Mouse (Mus musculus): Measurements from ENCODE around the gene Trmt1. TPM values are rescaled to one million over a fixed set of nuclear protein-coding genes. Genes with fewer than 3 reads are reported as not detected.
A peak's percentile ranks its signal among the peaks of the same experiment; 100 is the strongest.

Trmt1 gene
- total RNA-seq, 1 experiment = 260 TPM

GRCm38 (mm10) chr8:84707267-84707883 is 21.3 kb downstream of the Trmt1 start:
- Histone ChIP-seq H3K36me3 (ENCODE audit: control insufficient read depth, insufficient read depth, low read length, poor library complexity, severe bottlenecking) (no peaks in the 10 kb centered on the region), H3K4me1 (ENCODE audit: control insufficient read depth in 2 of 2, insufficient read depth in 2 of 2, low read length in 2 of 2, poor library complexity in 1 of 2) (peaks cover 1 to 35% of the 10 kb centered on the region in 2 experiments; a peak in 2 of 4 replicates), H3K9me3 (ENCODE audit: control insufficient read depth, insufficient read depth, low read depth, low read length) (no peaks in the 10 kb centered on the region), H3K4me3 (ENCODE audit: insufficient read depth in 1 of 2, low read depth in 1 of 2, low read length in 2 of 2, poor library complexity in 1 of 2, severe bottlenecking in 1 of 2) (peak overlapping the region; percentile 45 to 47), H3K9ac (ENCODE audit: insufficient read depth, low read depth, low read length, poor library complexity, severe bottlenecking) (no peak overlapping the region), H3K27ac (ENCODE audit: insufficient read depth, low read depth, low read length, poor library complexity, severe bottlenecking) (no peak overlapping the region)
- no peak for TF ChIP-seq CHD2 (IDR thresholded peaks at IDR 0.05; ENCODE audit: low read depth, low read length)
- TF ChIP-seq ZC3H11A (IDR thresholded peaks at IDR 0.05; ENCODE audit: borderline replicate concordance, low read depth, low read length) = no peak
- no peak for TF ChIP-seq ZNF384 (IDR thresholded peaks at IDR 0.05; ENCODE audit: low read depth, low read length)
- TF ChIP-seq HCFC1 (IDR thresholded peaks at IDR 0.05; ENCODE audit: borderline replicate concordance, insufficient read depth, low read length) = no peak
- TF ChIP-seq MAFK (IDR thresholded peaks at IDR 0.05; ENCODE audit: insufficient read depth, low read depth, low read length) = no peak
- DNase-seq (ENCODE audit: low read depth, low spot score) = no peak
- in situ Hi-C loops (cut with MboI; ENCODE audit: low sequenced_read_pairs in 2 of 2, unreplicated experiment in 2 of 2) = loop anchor here in 1 of 2 experiments (10.0 kb wide), 2 partner anchors 67 to 107 kb away; no protein-coding TSS in a partner anchor

- Histone ChIP-seq H3K9ac (ENCODE audit: insufficient read depth, low read depth, low read length, poor library complexity, severe bottlenecking) (no peak overlapping the region), H3K4me1 (ENCODE audit: control insufficient read depth in 2 of 2, insufficient read depth in 2 of 2, low read length in 2 of 2, poor library complexity in 1 of 2) (peaks cover 1 to 36% of the 10 kb centered on the region in 2 experiments; a peak in 2 of 4 replicates), H3K9me3 (ENCODE audit: control insufficient read depth, insufficient read depth, low read depth, low read length) (no peaks in the 10 kb centered on the region), H3K36me3 (ENCODE audit: control insufficient read depth, insufficient read depth, low read length, poor library complexity, severe bottlenecking) (no peaks in the 10 kb centered on the region), H3K27ac (ENCODE audit: insufficient read depth, low read depth, low read length, poor library complexity, severe bottlenecking) (no peak overlapping the region), H3K4me3 (ENCODE audit: insufficient read depth in 1 of 2, low read depth in 1 of 2, low read length in 2 of 2, poor library complexity in 1 of 2, severe bottlenecking in 1 of 2) (peak overlapping the region; percentile 45 to 47; a peak in 3 of 4 replicates)
- no peak for DNase-seq (ENCODE audit: low read depth, low spot score)
- TF ChIP-seq CHD2 (IDR thresholded peaks at IDR 0.05; ENCODE audit: low read depth, low read length) (no peak), HCFC1 (IDR thresholded peaks at IDR 0.05; ENCODE audit: borderline replicate concordance, insufficient read depth, low read length) (no peak), ZC3H11A (IDR thresholded peaks at IDR 0.05; ENCODE audit: borderline replicate concordance, low read depth, low read length) (no peak), ZNF384 (IDR thresholded peaks at IDR 0.05; ENCODE audit: low read depth, low read length) (no peak), MAFK (IDR thresholded peaks at IDR 0.05; ENCODE audit: insufficient read depth, low read depth, low read length) (no peak)
- in situ Hi-C loops (cut with MboI; ENCODE audit: low sequenced_read_pairs in 2 of 2, unreplicated experiment in 2 of 2) = loop anchor here in 1 of 2 experiments (10.0 kb wide), 2 partner anchors 67 to 107 kb away; no protein-coding TSS in a partner anchor
Measured at GRCm38 (mm10) chr8:84708071-84708541, 22.0 kb downstream of the Trmt1 start.

GRCm38 (mm10) chr8:84708774-84709475 is 22.8 kb downstream of the Trmt1 start:
- Histone ChIP-seq H3K36me3 (ENCODE audit: control insufficient read depth, insufficient read depth, low read length, poor library complexity, severe bottlenecking) (no peaks in the 10 kb centered on the region), H3K4me1 (ENCODE audit: control insufficient read depth in 2 of 2, insufficient read depth in 2 of 2, low read length in 2 of 2, poor library complexity in 1 of 2) (peaks cover 1 to 35% of the 10 kb centered on the region in 2 experiments; a peak in 2 of 4 replicates), H3K9ac (ENCODE audit: insufficient read depth, low read depth, low read length, poor library complexity, severe bottlenecking) (no peak overlapping the region), H3K4me3 (ENCODE audit: insufficient read depth in 1 of 2, low read depth in 1 of 2, low read length in 2 of 2, poor library complexity in 1 of 2, severe bottlenecking in 1 of 2) (no peak overlapping the region), H3K9me3 (ENCODE audit: control insufficient read depth, insufficient read depth, low read depth, low read length) (no peaks in the 10 kb centered on the region), H3K27ac (ENCODE audit: insufficient read depth, low read depth, low read length, poor library complexity, severe bottlenecking) (no peak overlapping the region)
- TF ChIP-seq MAFK (IDR thresholded peaks at IDR 0.05; ENCODE audit: insufficient read depth, low read depth, low read length) (no peak), ZC3H11A (IDR thresholded peaks at IDR 0.05; ENCODE audit: borderline replicate concordance, low read depth, low read length) (peak; percentile 81; the same call in 1 of the 2 replicates), ZNF384 (IDR thresholded peaks at IDR 0.05; ENCODE audit: low read depth, low read length) (0 out of 2 replicates have a peak, but pooled peaks have one; percentile 13)
- DNase-seq (ENCODE audit: low read depth, low spot score) = peak; percentile 87
- in situ Hi-C loops (cut with MboI; ENCODE audit: low sequenced_read_pairs in 2 of 2, unreplicated experiment in 2 of 2) = loop anchor here in 1 of 2 experiments (10.0 kb wide), 2 partner anchors 66 to 106 kb away; no protein-coding TSS in a partner anchor

GRCm38 (mm10) chr8:84709931-84710330 is 23.8 kb downstream of the Trmt1 start:
- no peak for DNase-seq (ENCODE audit: low read depth, low spot score)
- TF ChIP-seq CHD2 (IDR thresholded peaks at IDR 0.05; ENCODE audit: low read depth, low read length) (no peak), MAFK (IDR thresholded peaks at IDR 0.05; ENCODE audit: insufficient read depth, low read depth, low read length) (no peak), ZC3H11A (IDR thresholded peaks at IDR 0.05; ENCODE audit: borderline replicate concordance, low read depth, low read length) (no peak), HCFC1 (IDR thresholded peaks at IDR 0.05; ENCODE audit: borderline replicate concordance, insufficient read depth, low read length) (no peak), ZNF384 (IDR thresholded peaks at IDR 0.05; ENCODE audit: low read depth, low read length) (no peak)
- no peak overlapping the region for H3K9ac ChIP-seq (ENCODE audit: insufficient read depth, low read depth, low read length, poor library complexity, severe bottlenecking)
- H3K36me3 ChIP-seq (ENCODE audit: control insufficient read depth, insufficient read depth, low read length, poor library complexity, severe bottlenecking) = no peaks in the 10 kb centered on the region
- in situ Hi-C loops (cut with MboI; ENCODE audit: low sequenced_read_pairs in 2 of 2, unreplicated experiment in 2 of 2) = loop anchor here in 1 of 2 experiments (10.0 kb wide), 2 partner anchors 65 to 105 kb away; no protein-coding TSS in a partner anchor
- no peak overlapping the region for H3K27ac ChIP-seq (ENCODE audit: insufficient read depth, low read depth, low read length, poor library complexity, severe bottlenecking)
- H3K9me3 ChIP-seq (ENCODE audit: control insufficient read depth, insufficient read depth, low read depth, low read length) = no peaks in the 10 kb centered on the region
- peaks cover 1 to 35% of the 10 kb centered on the region in 2 experiments; a peak in 2 of 4 replicates for H3K4me1 ChIP-seq (ENCODE audit: control insufficient read depth in 2 of 2, insufficient read depth in 2 of 2, low read length in 2 of 2, poor library complexity in 1 of 2)
- H3K4me3 ChIP-seq (ENCODE audit: insufficient read depth in 1 of 2, low read depth in 1 of 2, low read length in 2 of 2, poor library complexity in 1 of 2, severe bottlenecking in 1 of 2) = no peak overlapping the region

All from ES-E14 (cell line).